Mouse (Mus musculus) CH12.LX (cell line): Measurements from ENCODE around the gene Gm28048. TPM values are rescaled to one million over a fixed set of nuclear protein-coding genes. Genes with fewer than 3 reads are reported as not detected.

Experiments
- DNase-seq: peaks from one replicate; pipeline ENCODE4 v3.0.0-alpha.2; 2013; ENCODE audit errors: extremely low read depth
- H3K27ac ChIP-seq: 2 replicates; pipeline ENCODE4 v1.5.1; 2012; ENCODE audit warnings: low read depth, mild to moderate bottlenecking, control low read depth, moderate library complexity; ENCODE audit not compliant: insufficient read depth
- H3K27me3 ChIP-seq: replicated peaks from 2 replicates; pipeline ENCODE3; 2012; ENCODE audit warnings: inconsistent platforms
- H3K36me3 ChIP-seq, 2 experiments: replicated peaks in 1 of 2; 2 replicates each; pipeline versions ENCODE3 to v1.6.1; 2012; ENCODE audit warnings: inconsistent platforms in 1 of 2, low read length in 1 of 2, mild to moderate bottlenecking in 1 of 2, mixed read lengths in 1 of 2, moderate library complexity in 1 of 2; ENCODE audit not compliant: control insufficient read depth in 1 of 2, insufficient read depth in 1 of 2
- H3K4me1 ChIP-seq, 2 experiments: 2 replicates each; pipeline ENCODE4 v1.6.1; 2012; ENCODE audit warnings: inconsistent platforms in 1 of 2, moderate library complexity in 1 of 2; ENCODE audit not compliant: insufficient read depth in 2 of 2, control insufficient read depth in 1 of 2
- H3K4me2 ChIP-seq: 2 replicates; pipeline ENCODE4 v1.6.1; 2012; ENCODE audit warnings: low read depth, mild to moderate bottlenecking, control low read depth; ENCODE audit not compliant: poor library complexity, insufficient read depth, severe bottlenecking
- H3K4me3 ChIP-seq, 3 experiments: fragments of 150-350 bp in 1 of 3; sonication (generic) in 1 of 3; replicated peaks in 1 of 3; 2 replicates each; pipeline versions ENCODE3 to v1.5.1; 2011 to 2012; ENCODE audit warnings: low read depth in 2 of 3, low read length in 2 of 3, mild to moderate bottlenecking in 2 of 3, moderate library complexity in 2 of 3, control low read depth in 1 of 3, improper control_type of control experiment in 1 of 3, inconsistent platforms in 1 of 3, mixed read lengths in 1 of 3; ENCODE audit not compliant: poor library complexity in 1 of 3
- H3K79me2 ChIP-seq: replicated peaks from 2 replicates; pipeline ENCODE4 v1.6.1; 2012; ENCODE audit warnings: mild to moderate bottlenecking, moderate library complexity; ENCODE audit not compliant: control insufficient read depth, poor library complexity, insufficient read depth, severe bottlenecking; ENCODE audit errors: extremely low read depth
- H3K9ac ChIP-seq: 2 replicates; pipeline ENCODE4 v1.6.1; 2012; ENCODE audit warnings: low read depth, mild to moderate bottlenecking, control low read depth, moderate library complexity; ENCODE audit not compliant: insufficient read depth
- H3K9me3 ChIP-seq: replicated peaks from 2 replicates; pipeline ENCODE3; 2012; ENCODE audit warnings: low read length, inconsistent platforms, mixed read lengths
- IRF4 ChIP-seq: IDR thresholded peaks from 2 replicates; pipeline ENCODE4 v1.6.1; 2014; ENCODE audit warnings: low read depth, mild to moderate bottlenecking, inconsistent platforms, low read length, improper control_type of control experiment
- JUN ChIP-seq: IDR thresholded peaks from 2 replicates; pipeline ENCODE4 v1.6.1; 2011; ENCODE audit warnings: low read depth, mild to moderate bottlenecking, low read length, improper control_type of control experiment, moderate library complexity; ENCODE audit not compliant: insufficient read depth
- KAT2A ChIP-seq: IDR thresholded peaks from 2 replicates; pipeline ENCODE4 v1.6.1; 2012; ENCODE audit warnings: low read length, improper control_type of control experiment, inconsistent platforms; ENCODE audit not compliant: insufficient replicate concordance
- MAFK ChIP-seq: IDR thresholded peaks from 2 replicates; pipeline ENCODE4 v1.6.1; 2011; ENCODE audit warnings: low read length, improper control_type of control experiment; ENCODE audit not compliant: insufficient replicate concordance
- MAZ ChIP-seq: IDR thresholded peaks from 2 replicates; pipeline ENCODE4 v1.6.1; 2012; ENCODE audit warnings: low read depth, mild to moderate bottlenecking, inconsistent platforms, low read length, improper control_type of control experiment, moderate library complexity
- MXI1 ChIP-seq: IDR thresholded peaks from 2 replicates; pipeline ENCODE4 v1.6.1; 2011; ENCODE audit warnings: mild to moderate bottlenecking, low read depth, low read length, improper control_type of control experiment
- POLR2AphosphoS2 ChIP-seq: IDR thresholded peaks from 2 replicates; pipeline ENCODE4 v1.6.1; 2011; ENCODE audit warnings: low read depth, low read length, improper control_type of control experiment
- TBP ChIP-seq: conservative IDR thresholded peaks from 2 replicates; pipeline ENCODE4 v1.6.1; 2011; ENCODE audit warnings: low read depth, low read length, improper control_type of control experiment
- TCF12 ChIP-seq: IDR thresholded peaks from 2 replicates; pipeline ENCODE4 v1.6.1; 2014; ENCODE audit warnings: low read depth, mild to moderate bottlenecking, inconsistent platforms, low read length, improper control_type of control experiment
- ZMIZ1 ChIP-seq: IDR thresholded peaks from 2 replicates; pipeline ENCODE4 v1.6.1; 2012; ENCODE audit warnings: low read depth, mild to moderate bottlenecking, inconsistent platforms, low read length, improper control_type of control experiment
- dilution Hi-C: fragments of 300-500 bp; cut with MboI; formaldehyde crosslinking; loops from 2 replicates; pipeline ENCODE4 v1.14.3; 2020; ENCODE audit warnings: low sequenced_read_pairs; ENCODE audit not compliant: extremely low pct_unique_long_range_greater_than_20kb, extremely low pct_ligation_motif_present
- in situ Hi-C: fragments of 300-500 bp; cut with MboI; formaldehyde crosslinking; loops from 3 replicates; pipeline ENCODE4 v1.14.3; 2019; ENCODE audit warnings: low sequenced_read_pairs, low pct_ligation_motif_present, low pct_unique_long_range_greater_than_20kb, mixed read lengths
- polyA plus RNA-seq: library from polyadenylated mRNA; unstranded; fragments of >175 nt; gene quantifications from 2 replicates; pipeline ENCODE4 v1.2.1, GENCODE M21; 2012; ENCODE audit warnings: low read depth; ENCODE audit not compliant: insufficient read length
- total RNA-seq, 2 experiments: library from RNA; depleted of rRNA; stranded (reverse); fragments of 300-350 nt in 1 of 2; fragments of >200 nt in 1 of 2; gene quantifications; 2 replicates each; pipeline ENCODE4 v1.2.3; 2012 to 2014

The Gm28048 gene
- total and polyA plus RNA-seq, 3 experiments: 32.6 to 93.3 (median 59.5) TPM

- in situ Hi-C loops (no loop called here), dilution Hi-C loops (no loop called here)
- H3K4me2 ChIP-seq: no peak overlapping the region
- H3K79me2 ChIP-seq: no peaks in the 10 kb centered on the region
- peaks cover 3 to 19% of the 10 kb centered on the region in 2 experiments for H3K36me3 ChIP-seq
- no peak overlapping the region for H3K4me3 ChIP-seq
- no peak overlapping the region for H3K9ac ChIP-seq
- peaks cover 29 to 47% of the 10 kb centered on the region in 2 experiments for H3K4me1 ChIP-seq
- TF ChIP-seq MAFK (peak; percentile 76), ZMIZ1 (no peak)
- no peaks in the 10 kb centered on the region for H3K27me3 ChIP-seq
- peaks cover 2% of the 10 kb centered on the region for H3K9me3 ChIP-seq
- DNase-seq: no peak
- no peak overlapping the region for H3K27ac ChIP-seq
These were observed 189.7 kb downstream of the Gm28048 start for GRCm38 (mm10) chr11:22792149-22792548.

DNA sequence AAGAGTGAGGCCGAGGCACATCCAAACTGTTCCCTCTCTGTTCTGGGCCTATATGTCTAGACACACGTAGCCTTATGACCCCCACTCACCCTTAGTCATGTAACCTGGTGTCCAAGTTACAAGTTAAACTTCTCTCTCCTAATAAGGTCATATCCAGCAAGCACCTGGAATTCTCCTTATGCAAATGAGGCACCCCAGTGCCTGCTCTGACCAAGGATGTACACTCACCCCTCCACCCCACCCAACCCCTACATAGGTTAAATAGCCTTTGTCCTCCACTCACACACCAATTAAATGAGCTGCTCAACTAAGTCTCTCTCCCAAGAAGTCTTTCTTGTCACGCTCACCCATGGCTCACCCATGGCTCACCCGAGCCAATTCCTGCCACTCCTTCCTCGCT lies 190.2 kb downstream of the Gm28048 start:
- Histone ChIP-seq H3K79me2 (no peaks in the 10 kb centered on the region), H3K27me3 (no peaks in the 10 kb centered on the region), H3K27ac (no peak overlapping the region), H3K9ac (no peak overlapping the region), H3K36me3 (peaks cover 3 to 18% of the 10 kb centered on the region in 2 experiments), H3K4me2 (no peak overlapping the region), H3K4me1 (peaks cover 29 to 47% of the 10 kb centered on the region in 2 experiments), H3K4me3 (no peak overlapping the region), H3K9me3 (peaks cover 2% of the 10 kb centered on the region)
- no peak for TF ChIP-seq TBP
- TF ChIP-seq MXI1: 0 out of 2 replicates have a peak, but pooled peaks have one; percentile 11
- no peak for TF ChIP-seq POLR2AphosphoS2
- dilution Hi-C loops: no loop called here
- in situ Hi-C loops: no loop called here
- DNase-seq: no peak

DNA sequence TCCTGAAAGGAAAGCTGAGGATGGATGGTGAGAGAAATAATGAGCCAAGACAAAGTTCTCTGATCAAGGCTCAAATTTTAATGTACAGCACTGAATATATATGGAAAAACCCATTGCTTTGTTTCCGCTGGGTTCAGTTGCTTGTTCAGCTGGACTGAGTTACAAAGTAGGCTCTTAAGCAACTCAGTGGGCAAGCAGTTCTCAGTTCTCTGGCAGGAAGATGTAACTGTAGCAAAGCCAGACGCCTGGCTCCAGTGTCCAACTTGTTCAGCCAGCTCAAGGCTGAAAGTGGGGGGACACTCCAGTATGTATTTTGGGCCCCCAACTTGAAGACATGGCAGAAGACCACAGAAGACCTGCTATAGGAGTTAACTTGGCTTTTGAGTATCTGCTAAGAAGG lies 194.1 kb downstream of the Gm28048 start:
- TF ChIP-seq IRF4 (no peak), MAZ (no peak), POLR2AphosphoS2 (no peak), KAT2A (no peak), JUN (no peak), TCF12 (no peak)
- Histone ChIP-seq H3K9me3 (peaks cover 2% of the 10 kb centered on the region), H3K4me3 (no peak overlapping the region), H3K36me3 (peaks cover 3 to 22% of the 10 kb centered on the region in 2 experiments), H3K27me3 (no peaks in the 10 kb centered on the region), H3K9ac (no peak overlapping the region), H3K27ac (no peak overlapping the region), H3K79me2 (no peaks in the 10 kb centered on the region), H3K4me2 (no peak overlapping the region), H3K4me1 (peaks cover 17 to 47% of the 10 kb centered on the region in 2 experiments)
- dilution Hi-C loops: no loop called here
- no peak for DNase-seq
- in situ Hi-C loops: no loop called here

Other genes with a start within 250 kb of the Gm28048 start
- gene B3gnt2, start 121.1 kb downstream of the Gm28048 start, total RNA-seq (2012; rRNA removed): 74.6 and 77.4 TPM in 2 replicates
- gene B3gnt2, start 121.1 kb downstream of the Gm28048 start, total RNA-seq (2014; rRNA removed): 62.2 and 75.2 TPM in 2 replicates
- 96.0 and 111 TPM in 2 replicates for gene B3gnt2, start 121.1 kb downstream of the Gm28048 start, polyA plus RNA-seq
- 4.0 and 4.4 TPM in 2 replicates for gene Zrsr1, start 10.1 kb downstream of the Gm28048 start, total RNA-seq (2012; rRNA removed)
- 4.7 and 4.8 TPM in 2 replicates for gene Zrsr1, start 10.1 kb downstream of the Gm28048 start, total RNA-seq (2014; rRNA removed)
- gene Zrsr1, start 10.1 kb downstream of the Gm28048 start, polyA plus RNA-seq: 9.3 and 12.9 TPM in 2 replicates
- 109 and 127 TPM in 2 replicates for gene Commd1, start 292 bp upstream of the Gm28048 start, total RNA-seq (2012; rRNA removed)
- gene Commd1, start 292 bp upstream of the Gm28048 start, total RNA-seq (2014; rRNA removed): 163 and 192 TPM in 2 replicates
- 113 and 137 TPM in 2 replicates for gene Commd1, start 292 bp upstream of the Gm28048 start, polyA plus RNA-seq
- gene Cct4, start 8.4 kb upstream of the Gm28048 start, total RNA-seq (2012; rRNA removed): 475 and 482 TPM in 2 replicates
- 874 and 992 TPM in 2 replicates for gene Cct4, start 8.4 kb upstream of the Gm28048 start, total RNA-seq (2014; rRNA removed)
- 512 and 569 TPM in 2 replicates for gene Cct4, start 8.4 kb upstream of the Gm28048 start, polyA plus RNA-seq
- 1.5 and 2.0 TPM in 2 replicates for gene Fam161a, start 25.4 kb upstream of the Gm28048 start, total RNA-seq (2012; rRNA removed)
- 0.69 and 1.4 TPM in 2 replicates for gene Fam161a, start 25.4 kb upstream of the Gm28048 start, total RNA-seq (2014; rRNA removed)
- gene Fam161a, start 25.4 kb upstream of the Gm28048 start, polyA plus RNA-seq: 1.3 and 2.0 TPM in 2 replicates